Mouse (Mus musculus): ENCODE results near the gene Gm36210. TPM values are rescaled to one million over a fixed set of nuclear protein-coding genes. Genes with fewer than 3 reads are reported as not detected.

Gene Gm36210
- polyA plus RNA-seq, 1 experiment from 2014 or later = not detected

DNA sequence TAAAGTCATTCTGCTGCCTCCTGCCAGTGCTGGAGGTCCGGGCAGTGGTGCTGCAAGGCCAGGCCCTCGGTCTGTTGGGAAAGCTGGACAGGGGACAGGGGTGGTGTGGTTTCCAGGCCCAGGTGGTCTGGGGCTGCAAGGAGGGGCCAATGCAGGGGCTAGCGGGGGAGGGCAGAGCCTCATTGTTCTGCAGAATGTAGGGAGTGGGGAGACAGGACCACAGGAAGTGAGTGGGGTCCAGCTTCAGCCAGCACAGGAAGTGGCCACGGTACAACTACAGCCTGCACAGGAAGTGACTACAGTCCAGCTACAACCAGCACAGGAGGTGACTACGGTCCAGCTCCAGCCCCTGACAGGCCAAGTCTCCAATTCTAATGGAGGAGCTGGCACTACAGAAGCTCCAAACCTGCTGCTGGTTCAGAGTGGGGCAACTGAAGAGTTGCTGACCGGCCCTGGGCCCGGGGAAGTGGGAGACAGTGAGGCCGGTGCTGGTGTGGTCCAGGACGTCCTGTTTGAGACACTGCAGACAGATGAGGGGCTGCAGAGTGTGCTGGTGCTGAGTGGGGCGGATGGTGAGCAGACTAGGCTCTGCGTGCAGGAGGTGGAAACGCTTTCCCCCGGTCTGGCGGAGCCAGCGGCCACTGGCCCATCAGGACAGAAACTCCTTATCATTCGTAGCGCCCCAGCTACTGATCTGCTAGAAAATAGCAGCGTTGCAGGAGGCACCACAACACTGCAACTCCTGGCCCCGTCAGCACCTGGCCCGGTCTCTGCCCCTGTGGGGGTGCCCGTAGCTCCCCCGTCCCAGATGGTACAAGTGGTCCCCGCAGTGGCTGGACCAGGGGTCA is 14.9 kb upstream of the Gm36210 start:
- 48% methylated on average over 23 of the region's 23 CpGs for WGBS
- no peak overlapping the region for H3K9ac ChIP-seq (replicated peaks; ENCODE audit: low read depth)
- H3K27ac ChIP-seq (ENCODE audit: low read length) = peak overlapping the region; percentile 40; the same call in 1 of the 2 replicates
- peaks cover 19% of the 10 kb centered on the region for H3K4me1 ChIP-seq (ENCODE audit: insufficient read depth, low read depth, low read length)
- 0 out of 2 replicates have a peak, but pooled peaks have one; percentile 5 for ATAC-seq
- H3K4me2 ChIP-seq (replicated peaks; ENCODE audit: low read depth, low read length) = 0 out of 2 replicates have a peak overlapping the region, but pooled peaks have one; percentile 8
- peaks cover 24% of the 10 kb centered on the region for H3K36me3 ChIP-seq (ENCODE audit: insufficient read depth, low read length)
- H3K4me3 ChIP-seq (ENCODE audit: low read depth, low read length) = no peak overlapping the region
- no peak for TF ChIP-seq CTCF (IDR thresholded peaks at IDR 0.05)
- no peak for TF ChIP-seq EP300 (IDR thresholded peaks at IDR 0.05)
- no peaks in the 10 kb centered on the region for H3K9me3 ChIP-seq (ENCODE audit: low read length)
- DNase-seq (ENCODE audit: low spot score) = peak; percentile 36
- 0 out of 2 replicates have a peak, but pooled peaks cover 3% of the 10 kb centered on the region for H3K27me3 ChIP-seq (replicated peaks; ENCODE audit: insufficient read depth, low read length)

DNA sequence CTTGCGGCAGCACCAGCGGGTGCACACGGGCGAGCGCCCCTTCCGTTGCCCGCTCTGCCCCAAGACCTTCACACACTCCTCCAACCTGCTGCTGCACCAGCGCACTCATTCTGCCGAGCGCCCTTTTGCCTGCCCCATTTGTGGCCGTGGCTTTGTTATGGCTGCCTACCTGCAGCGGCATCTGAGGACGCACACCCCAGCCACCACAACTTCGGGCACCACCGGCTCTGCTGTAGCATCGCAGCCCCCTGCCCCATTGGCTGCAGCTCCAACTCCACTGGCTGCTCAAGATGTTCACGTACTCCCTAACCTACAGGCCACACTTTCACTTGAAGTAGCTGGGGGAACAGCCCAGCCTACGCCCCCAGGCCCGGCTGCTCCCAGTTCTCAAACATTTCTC is 14.2 kb upstream of the Gm36210 start:
- Histone ChIP-seq H3K4me1 (ENCODE audit: insufficient read depth, low read depth, low read length) (peaks cover 23% of the 10 kb centered on the region), H3K27me3 (replicated peaks; ENCODE audit: insufficient read depth, low read length) (0 out of 2 replicates have a peak, but pooled peaks cover 3% of the 10 kb centered on the region), H3K4me2 (replicated peaks; ENCODE audit: low read depth, low read length) (no peak overlapping the region), H3K4me3 (ENCODE audit: low read depth, low read length) (no peak overlapping the region), H3K27ac (ENCODE audit: low read length) (0 out of 2 replicates have a peak overlapping the region, but pooled peaks have one; percentile 26), H3K9me3 (ENCODE audit: low read length) (no peaks in the 10 kb centered on the region), H3K36me3 (ENCODE audit: insufficient read depth, low read length) (peaks cover 24% of the 10 kb centered on the region), H3K9ac (replicated peaks; ENCODE audit: low read depth) (no peak overlapping the region)
- TF ChIP-seq EP300 (IDR thresholded peaks at IDR 0.05) (no peak), CTCF (IDR thresholded peaks at IDR 0.05) (no peak)
- no peak for ATAC-seq
- no peak for DNase-seq (ENCODE audit: low spot score)
- WGBS = 93% methylated on average over 19 of the region's 19 CpGs

- no peak overlapping the region for H3K27ac ChIP-seq (ENCODE audit: low read length)
- no peak overlapping the region for H3K9ac ChIP-seq (replicated peaks; ENCODE audit: low read depth)
- 89% methylated on average over 21 of the region's 21 CpGs for WGBS
- H3K9me3 ChIP-seq (ENCODE audit: low read length) = no peaks in the 10 kb centered on the region
- DNase-seq (ENCODE audit: low spot score) = no peak
- peaks cover 24% of the 10 kb centered on the region for H3K36me3 ChIP-seq (ENCODE audit: insufficient read depth, low read length)
- no peak overlapping the region for H3K4me2 ChIP-seq (replicated peaks; ENCODE audit: low read depth, low read length)
- H3K27me3 ChIP-seq (replicated peaks; ENCODE audit: insufficient read depth, low read length) = 0 out of 2 replicates have a peak, but pooled peaks cover 3% of the 10 kb centered on the region
- TF ChIP-seq CTCF (IDR thresholded peaks at IDR 0.05) (no peak), EP300 (IDR thresholded peaks at IDR 0.05) (no peak)
- peaks cover 23% of the 10 kb centered on the region for H3K4me1 ChIP-seq (ENCODE audit: insufficient read depth, low read depth, low read length)
- H3K4me3 ChIP-seq (ENCODE audit: low read depth, low read length) = no peak overlapping the region
- ATAC-seq = no peak
These were observed 13.7 kb upstream of the Gm36210 start for GRCm38 (mm10) chr7:4919971-4920370.

DNA sequence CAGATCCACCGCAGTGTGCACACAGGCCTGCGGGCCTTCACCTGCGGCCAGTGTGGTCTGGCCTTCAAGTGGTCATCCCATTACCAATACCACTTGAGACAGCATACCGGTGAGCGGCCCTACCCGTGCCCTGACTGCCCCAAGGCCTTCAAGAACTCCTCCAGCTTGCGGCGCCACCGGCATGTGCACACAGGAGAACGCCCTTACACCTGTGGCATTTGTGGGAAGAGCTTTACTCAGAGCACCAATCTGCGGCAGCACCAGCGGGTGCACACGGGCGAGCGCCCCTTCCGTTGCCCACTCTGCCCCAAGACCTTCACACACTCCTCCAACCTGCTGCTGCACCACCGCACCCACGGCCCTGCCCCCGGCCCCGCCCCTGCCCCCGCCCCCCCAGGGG is 12.8 kb upstream of the Gm36210 start:
- ATAC-seq = no peak
- TF ChIP-seq CTCF (IDR thresholded peaks at IDR 0.05) (no peak), EP300 (IDR thresholded peaks at IDR 0.05) (no peak)
- 83% methylated on average over 20 of the region's 21 CpGs for WGBS

GRCm38 (mm10) chr7:4918681-4919080 is 12.4 kb upstream of the Gm36210 start:
- no peak for ATAC-seq
- Histone ChIP-seq H3K4me1 (ENCODE audit: insufficient read depth, low read depth, low read length) (peaks cover 17% of the 10 kb centered on the region), H3K9me3 (ENCODE audit: low read length) (no peaks in the 10 kb centered on the region), H3K27me3 (replicated peaks; ENCODE audit: insufficient read depth, low read length) (no peaks in the 10 kb centered on the region), H3K4me2 (replicated peaks; ENCODE audit: low read depth, low read length) (no peak overlapping the region), H3K36me3 (ENCODE audit: insufficient read depth, low read length) (peaks cover 24% of the 10 kb centered on the region), H3K4me3 (ENCODE audit: low read depth, low read length) (no peak overlapping the region), H3K9ac (replicated peaks; ENCODE audit: low read depth) (no peak overlapping the region), H3K27ac (ENCODE audit: low read length) (no peak overlapping the region)
- no peak for DNase-seq (ENCODE audit: low spot score)
- 93% methylated on average over 14 of the region's 15 CpGs for WGBS
- no peak for TF ChIP-seq EP300 (IDR thresholded peaks at IDR 0.05)
- TF ChIP-seq CTCF (IDR thresholded peaks at IDR 0.05) = no peak

More for the DNA sequence above, 12.8 kb upstream of the Gm36210 start:
- Histone ChIP-seq H3K4me1 (ENCODE audit: insufficient read depth, low read depth, low read length) (peaks cover 21% of the 10 kb centered on the region), H3K27me3 (replicated peaks; ENCODE audit: insufficient read depth, low read length) (0 out of 2 replicates have a peak, but pooled peaks cover under 1% of the 10 kb centered on the region), H3K9me3 (ENCODE audit: low read length) (no peaks in the 10 kb centered on the region), H3K4me3 (ENCODE audit: low read depth, low read length) (no peak overlapping the region), H3K9ac (replicated peaks; ENCODE audit: low read depth) (no peak overlapping the region), H3K4me2 (replicated peaks; ENCODE audit: low read depth, low read length) (no peak overlapping the region), H3K36me3 (ENCODE audit: insufficient read depth, low read length) (peaks cover 24% of the 10 kb centered on the region), H3K27ac (ENCODE audit: low read length) (no peak overlapping the region)
- no peak for DNase-seq (ENCODE audit: low spot score)

GRCm38 (mm10) chr7:4917494-4917893 is 11.2 kb upstream of the Gm36210 start:
- H3K4me3 ChIP-seq (ENCODE audit: low read depth, low read length) = no peak overlapping the region
- WGBS = 87% methylated on average over 2 of the region's 2 CpGs
- no peak overlapping the region for H3K9ac ChIP-seq (replicated peaks; ENCODE audit: low read depth)
- TF ChIP-seq EP300 (IDR thresholded peaks at IDR 0.05) (no peak), CTCF (IDR thresholded peaks at IDR 0.05) (no peak)
- H3K27ac ChIP-seq (ENCODE audit: low read length) = no peak overlapping the region
- no peak overlapping the region for H3K4me2 ChIP-seq (replicated peaks; ENCODE audit: low read depth, low read length)
- H3K36me3 ChIP-seq (ENCODE audit: insufficient read depth, low read length) = peaks cover 24% of the 10 kb centered on the region
- no peaks in the 10 kb centered on the region for H3K9me3 ChIP-seq (ENCODE audit: low read length)
- H3K27me3 ChIP-seq (replicated peaks; ENCODE audit: insufficient read depth, low read length) = no peaks in the 10 kb centered on the region
- H3K4me1 ChIP-seq (ENCODE audit: insufficient read depth, low read depth, low read length) = peaks cover 5% of the 10 kb centered on the region; the same call in 1 of the 2 replicates
- DNase-seq (ENCODE audit: low spot score) (no peak), ATAC-seq (no peak)

Data from lung, postnatal 0 days (tissue).